Mouse (Mus musculus): ENCODE measurements around the gene Wnt11. TPM values are rescaled to one million over a fixed set of nuclear protein-coding genes. Genes with fewer than 3 reads are reported as not detected.

The Wnt11 gene
- total and polyA plus RNA-seq, 3 experiments, result not detected

DNA sequence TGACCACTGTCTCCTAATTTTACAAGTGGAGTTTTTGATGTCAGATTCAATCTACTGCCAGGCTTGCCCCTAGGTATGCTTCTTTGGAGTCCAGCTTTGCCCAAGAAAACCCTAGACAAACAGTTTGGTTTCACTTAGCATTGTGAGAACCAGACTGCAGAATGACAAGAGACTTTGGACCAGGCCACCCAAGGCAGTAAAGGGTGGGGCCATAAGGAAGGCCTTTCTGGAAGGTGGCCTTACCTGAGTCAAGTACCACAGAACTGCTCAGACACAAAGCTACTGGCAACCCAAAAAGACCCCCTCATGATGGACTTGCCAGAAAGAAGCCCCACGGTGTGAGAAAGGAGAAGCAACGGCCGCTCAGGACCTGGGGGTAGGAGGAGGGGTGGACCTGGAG lies 8.1 kb downstream of the Wnt11 start:
- Histone ChIP-seq H3K27me3 (ENCODE audit: control insufficient read depth in 1 of 2, insufficient read depth in 2 of 2, low read length in 2 of 2) (no peaks in the 10 kb centered on the region), H3K79me2 (ENCODE audit: control insufficient read depth, insufficient read depth, low read length, poor library complexity) (no peaks in the 10 kb centered on the region), H3K9ac (ENCODE audit: control insufficient read depth, low read depth, low read length, poor library complexity, severe bottlenecking) (no peak overlapping the region), H3K9me3 (replicated peaks; ENCODE audit: insufficient read depth, low read length) (no peaks in the 10 kb centered on the region), H3K4me3 (ENCODE audit: control insufficient read depth in 1 of 2, insufficient read depth in 1 of 2, low read depth in 2 of 2, low read length in 2 of 2) (no peak overlapping the region), H3K4me1 (ENCODE audit: control insufficient read depth in 1 of 2, insufficient read depth in 2 of 2, low read length in 2 of 2) (peaks cover 0 to 3% of the 10 kb centered on the region in 2 experiments; a peak in 2 of 4 replicates), H3K36me3 (ENCODE audit: control insufficient read depth in 1 of 2, insufficient read depth in 2 of 2, low read length in 2 of 2) (no peaks in the 10 kb centered on the region), H3K27ac (ENCODE audit: control insufficient read depth, low read depth, low read length) (no peak overlapping the region)
- TF ChIP-seq MAFK (IDR thresholded peaks at IDR 0.05; ENCODE audit: borderline replicate concordance, low read depth, low read length) (no peak), ZKSCAN1 (IDR thresholded peaks at IDR 0.05; ENCODE audit: low read depth, low read length) (no peak), POLR2AphosphoS2 (IDR thresholded peaks at IDR 0.05; ENCODE audit: low read length) (no peak), MAX (IDR thresholded peaks at IDR 0.05; ENCODE audit: low read length) (no peak), GATA1 (IDR thresholded peaks at IDR 0.05; ENCODE audit: low read depth, low read length) (no peak), HCFC1 (IDR thresholded peaks at IDR 0.05; ENCODE audit: low read depth, low read length) (no peak), JUND (IDR thresholded peaks at IDR 0.05; ENCODE audit: low read depth, low read length) (no peak), RCOR1 (IDR thresholded peaks at IDR 0.05; ENCODE audit: low read depth, low read length) (no peak), MYB (IDR thresholded peaks at IDR 0.05; ENCODE audit: low read depth, low read length) (no peak), USF2 (IDR thresholded peaks at IDR 0.05; ENCODE audit: borderline replicate concordance in 1 of 2, insufficient read depth in 1 of 2, low read depth in 1 of 2, low read length in 2 of 2) (no peak), TAL1 (IDR thresholded peaks at IDR 0.05; ENCODE audit: low read length) (no peak), CHD2 (IDR thresholded peaks at IDR 0.05; ENCODE audit: low read length) (no peak), MAZ (IDR thresholded peaks at IDR 0.05; ENCODE audit: low read depth, low read length) (no peak), NELFE (IDR thresholded peaks at IDR 0.05; ENCODE audit: low read depth, low read length) (no peak), UBTF (IDR thresholded peaks at IDR 0.05; ENCODE audit: borderline replicate concordance, insufficient read depth, low read depth, low read length) (no peak), ZMIZ1 (IDR thresholded peaks at IDR 0.05; ENCODE audit: low read depth, low read length) (no peak), ELF1 (IDR thresholded peaks at IDR 0.05; ENCODE audit: low read depth, low read length) (no peak), TCF12 (IDR thresholded peaks at IDR 0.05; ENCODE audit: low read depth, low read length) (no peak), ZNF384 (IDR thresholded peaks at IDR 0.05; ENCODE audit: low read depth, low read length) (no peak), USF1 (IDR thresholded peaks at IDR 0.05; ENCODE audit: low read depth, low read length) (no peak)
- DNase-seq (ENCODE audit: low read depth, low spot score), result no peak

DNA sequence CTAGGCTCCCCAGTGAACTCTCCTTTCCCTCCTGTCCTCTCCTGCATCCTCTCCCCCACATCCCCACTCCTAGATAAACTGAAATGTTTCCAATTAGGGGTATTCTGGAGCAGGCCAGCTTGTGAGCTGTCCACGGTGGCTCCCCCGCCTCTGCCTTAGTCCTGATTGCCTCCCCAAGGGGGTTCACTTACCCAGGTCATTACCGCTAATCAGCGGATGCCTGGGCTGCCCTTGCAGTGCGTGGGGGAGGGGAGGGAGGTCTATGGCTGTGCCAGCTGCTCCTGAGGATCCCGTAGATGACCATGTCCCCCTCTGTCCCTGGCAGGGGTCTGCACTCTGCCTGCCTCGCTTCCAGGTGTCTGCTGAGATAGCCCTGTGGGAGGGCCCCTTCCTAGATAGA lies 8.7 kb downstream of the Wnt11 start:
- no peak for DNase-seq (ENCODE audit: low read depth, low spot score)
- peaks cover 0 to 2% of the 10 kb centered on the region in 2 experiments; a peak in 2 of 4 replicates for H3K36me3 ChIP-seq (ENCODE audit: control insufficient read depth in 1 of 2, insufficient read depth in 2 of 2, low read length in 2 of 2)
- H3K79me2 ChIP-seq (ENCODE audit: control insufficient read depth, insufficient read depth, low read length, poor library complexity), result no peaks in the 10 kb centered on the region
- no peak overlapping the region for H3K27ac ChIP-seq (ENCODE audit: control insufficient read depth, low read depth, low read length)
- H3K27me3 ChIP-seq (ENCODE audit: control insufficient read depth in 1 of 2, insufficient read depth in 2 of 2, low read length in 2 of 2), result no peaks in the 10 kb centered on the region
- H3K4me1 ChIP-seq (ENCODE audit: control insufficient read depth in 1 of 2, insufficient read depth in 2 of 2, low read length in 2 of 2), result peaks cover 0 to 9% of the 10 kb centered on the region in 2 experiments; a peak in 3 of 4 replicates
- no peak overlapping the region for H3K4me3 ChIP-seq (ENCODE audit: control insufficient read depth in 1 of 2, insufficient read depth in 1 of 2, low read depth in 2 of 2, low read length in 2 of 2)
- H3K9me3 ChIP-seq (replicated peaks; ENCODE audit: insufficient read depth, low read length), result no peaks in the 10 kb centered on the region
- no peak overlapping the region for H3K9ac ChIP-seq (ENCODE audit: control insufficient read depth, low read depth, low read length, poor library complexity, severe bottlenecking)
- no peak for TF ChIP-seq POLR2AphosphoS2 (IDR thresholded peaks at IDR 0.05; ENCODE audit: low read length)
- TF ChIP-seq ZC3H11A (IDR thresholded peaks at IDR 0.05; ENCODE audit: low read depth, low read length), result no peak
- no peak for TF ChIP-seq MAX (IDR thresholded peaks at IDR 0.05; ENCODE audit: low read length)
- TF ChIP-seq E2F4 (IDR thresholded peaks at IDR 0.05; ENCODE audit: borderline replicate concordance, low read depth, low read length), result no peak
- no peak for TF ChIP-seq ZKSCAN1 (IDR thresholded peaks at IDR 0.05; ENCODE audit: low read depth, low read length)
- TF ChIP-seq UBTF (IDR thresholded peaks at IDR 0.05; ENCODE audit: borderline replicate concordance, insufficient read depth, low read depth, low read length), result no peak
- TF ChIP-seq TBP (IDR thresholded peaks at IDR 0.05; ENCODE audit: low read depth, low read length), result no peak
- no peak for TF ChIP-seq MEF2A (IDR thresholded peaks at IDR 0.05; ENCODE audit: extremely low read depth, insufficient replicate concordance, low read depth, low read length, poor library complexity, severe bottlenecking)
- no peak for TF ChIP-seq ETS1 (IDR thresholded peaks at IDR 0.05; ENCODE audit: low read depth, low read length)
- TF ChIP-seq TCF12 (IDR thresholded peaks at IDR 0.05; ENCODE audit: low read depth, low read length), result no peak
- no peak for TF ChIP-seq CHD2 (IDR thresholded peaks at IDR 0.05; ENCODE audit: low read length)
- TF ChIP-seq HCFC1 (IDR thresholded peaks at IDR 0.05; ENCODE audit: low read depth, low read length), result no peak
- no peak for TF ChIP-seq MXI1 (IDR thresholded peaks at IDR 0.05; ENCODE audit: low read depth, low read length)
- TF ChIP-seq POLR2AphosphoS5 (IDR thresholded peaks at IDR 0.05; ENCODE audit: borderline replicate concordance, low read depth, low read length), result no peak
- TF ChIP-seq NELFE (IDR thresholded peaks at IDR 0.05; ENCODE audit: low read depth, low read length), result no peak
